Mouse (Mus musculus): ENCODE results near the gene Cars.
"Not testable (repeated sequence)": the region's sequence is repeated elsewhere in the genome, so short reads cannot be mapped to it uniquely, and the experiment has no call there.

The Cars gene

GRCm38 (mm10) chr7:143599428-143600230 lies at the start of gene Cars:
TSS of gene Cars (minus strand) at chr7:143600090.
- DNase-seq (ENCODE audit: low read depth in 2 of 2, low spot score in 2 of 2), result peak; percentile 93 to 97

GRCm38 (mm10) chr7:143649034-143649768 lies 49.3 kb upstream of the Cars start, which contains the start of gene Tnfrsf22:
TSS of gene Tnfrsf22 (minus strand) at chr7:143649661.
- peak; percentile 72 to 86 for DNase-seq (ENCODE audit: low read depth in 2 of 2, low spot score in 2 of 2)

GRCm38 (mm10) chr7:143643949-143644348 lies 44.1 kb upstream of the Cars start:
- not testable (repeated sequence) for DNase-seq (ENCODE audit: low read depth in 2 of 2, low spot score in 2 of 2)

- DNase-seq (ENCODE audit: low read depth in 2 of 2, low spot score in 2 of 2), result no peak
Observed at GRCm38 (mm10) chr7:143636674-143637073, 36.8 kb upstream of the Cars start.

GRCm38 (mm10) chr7:143631503-143631902 lies 31.6 kb upstream of the Cars start:
- no peak for DNase-seq (ENCODE audit: low read depth in 2 of 2, low spot score in 2 of 2)

GRCm38 (mm10) chr7:143629501-143629900 lies 29.6 kb upstream of the Cars start:
- DNase-seq (ENCODE audit: low read depth in 2 of 2, low spot score in 2 of 2), result peak in 1 of 2 experiments; percentile 25

- no peak for DNase-seq (ENCODE audit: low read depth in 2 of 2, low spot score in 2 of 2)
Observed at GRCm38 (mm10) chr7:143628540-143628939, 28.6 kb upstream of the Cars start, which contains the start of gene Tnfrsf26. TSS of gene Tnfrsf26 (minus strand) at chr7:143628722.

DNA sequence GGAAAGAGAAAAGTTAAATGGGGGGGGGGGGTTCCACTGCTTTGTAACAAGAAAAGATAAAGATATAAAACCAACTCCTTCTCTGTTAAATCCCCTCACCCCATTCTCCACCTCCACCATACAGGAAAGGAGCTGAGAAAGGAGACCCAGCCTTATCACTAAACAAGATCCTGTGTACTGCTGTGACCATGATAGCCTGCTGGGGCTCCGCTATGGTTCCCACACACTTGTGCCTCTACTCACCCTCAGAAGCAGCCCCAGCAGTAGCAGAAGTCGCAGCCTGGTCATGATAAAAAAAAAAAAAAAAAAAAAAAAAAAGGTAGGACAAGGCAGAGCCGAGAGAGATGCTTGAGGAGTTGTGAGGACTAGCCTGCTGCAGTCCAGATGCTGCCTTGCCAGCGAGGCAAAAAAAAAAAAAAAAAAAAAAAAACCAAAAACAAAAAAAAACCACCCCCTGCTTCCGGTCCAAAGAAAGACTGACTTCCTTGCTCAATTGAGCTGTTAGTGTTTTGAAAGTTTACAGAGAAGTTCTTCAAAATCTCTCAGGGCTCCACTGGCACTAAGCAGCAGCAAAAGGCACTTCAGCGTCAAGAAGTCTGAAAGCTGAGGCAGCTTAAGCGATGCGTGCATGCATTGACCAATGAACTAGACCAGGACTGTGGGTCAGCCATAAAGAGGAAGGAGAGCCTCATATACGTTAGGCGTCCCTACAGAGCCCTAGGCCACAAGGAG lies 27.8 kb upstream of the Cars start:
- peak in 1 of 2 experiments; percentile 28 for DNase-seq (ENCODE audit: low read depth in 2 of 2, low spot score in 2 of 2)

DNA sequence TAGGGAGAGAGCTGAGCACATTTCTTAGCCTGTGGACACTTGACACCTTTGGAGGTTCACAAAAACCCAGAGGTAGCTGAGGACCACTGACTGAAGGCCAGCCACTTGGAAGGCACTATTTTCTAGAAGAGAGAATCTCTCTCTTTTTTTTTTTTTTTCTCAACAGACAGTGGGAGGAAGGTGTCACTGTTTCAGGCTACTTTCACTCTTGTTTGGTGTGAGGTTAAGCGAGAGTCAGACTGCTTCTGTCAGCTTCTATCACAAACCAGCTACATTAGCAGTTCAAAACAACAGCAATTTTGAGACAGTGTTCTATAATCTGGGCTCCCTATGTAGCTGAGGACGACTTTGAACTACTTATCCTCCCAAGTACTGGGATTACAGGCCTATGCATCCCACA lies 26.3 kb upstream of the Cars start:
- no peak for DNase-seq (ENCODE audit: low read depth in 2 of 2, low spot score in 2 of 2)

GRCm38 (mm10) chr7:143625151-143625550 lies 25.3 kb upstream of the Cars start:
- peak; percentile 60 for DNase-seq (ENCODE audit: low read depth in 2 of 2, low spot score in 2 of 2)

DNA sequence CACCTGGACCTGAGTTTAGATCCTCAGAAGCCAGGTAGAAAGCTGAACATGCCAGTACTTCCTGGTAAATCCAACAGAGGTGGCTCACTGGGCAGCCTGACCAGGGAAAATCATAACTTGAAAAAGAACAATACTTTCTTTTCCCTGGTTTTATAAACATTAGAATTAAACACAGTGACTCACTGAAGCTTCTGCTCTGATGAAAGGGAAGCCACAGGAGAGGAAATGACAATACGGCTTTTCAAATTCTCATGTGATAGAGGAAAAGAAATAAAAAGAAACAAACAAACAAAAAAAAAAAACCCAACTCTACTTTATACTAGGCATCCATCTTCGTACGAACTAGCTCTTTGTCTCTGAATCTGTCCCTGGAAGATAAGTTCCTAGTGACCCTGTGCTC lies 24.7 kb upstream of the Cars start:
- DNase-seq (ENCODE audit: low read depth in 2 of 2, low spot score in 2 of 2), result peak in 1 of 2 experiments; percentile 32

- no peak for DNase-seq (ENCODE audit: low read depth in 2 of 2, low spot score in 2 of 2)
Observed at GRCm38 (mm10) chr7:143620951-143621350, 21.1 kb upstream of the Cars start.

GRCm38 (mm10) chr7:143614404-143615135 lies 14.7 kb upstream of the Cars start:
- DNase-seq (ENCODE audit: low read depth in 2 of 2, low spot score in 2 of 2), result no peak

- peak in 1 of 2 experiments; percentile 48 for DNase-seq (ENCODE audit: low read depth in 2 of 2, low spot score in 2 of 2)
Observed at GRCm38 (mm10) chr7:143612215-143612614, 12.3 kb upstream of the Cars start.

GRCm38 (mm10) chr7:143605321-143605720 lies 5.4 kb upstream of the Cars start:
- DNase-seq (ENCODE audit: low read depth in 2 of 2, low spot score in 2 of 2), result no peak

GRCm38 (mm10) chr7:143604889-143605288 lies 5.0 kb upstream of the Cars start:
- no peak for DNase-seq (ENCODE audit: low read depth in 2 of 2, low spot score in 2 of 2)

DNA sequence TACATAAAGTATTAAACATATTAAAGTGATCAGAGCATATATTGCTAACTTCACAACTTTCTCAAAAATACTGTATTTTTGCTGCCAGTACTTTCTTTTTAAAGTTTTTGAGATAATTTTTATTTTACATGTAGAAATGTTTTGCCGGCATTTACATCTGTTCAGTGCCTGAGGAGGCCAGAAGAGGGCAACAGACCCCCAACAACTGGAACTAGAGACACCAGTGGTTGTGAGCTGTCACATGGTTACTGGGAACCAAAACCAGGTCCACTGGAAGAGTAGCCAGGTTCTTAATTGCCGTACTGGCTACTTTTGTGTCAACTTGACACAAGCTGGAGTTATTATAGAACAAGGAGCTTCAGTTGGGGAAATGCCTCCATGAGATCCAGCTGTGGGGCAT lies 1.8 kb upstream of the Cars start:
- DNase-seq (ENCODE audit: low read depth in 2 of 2, low spot score in 2 of 2), result no peak

GRCm38 (mm10) chr7:143600231-143600740 lies 396 bp upstream of the Cars start:
- no peak for DNase-seq (ENCODE audit: low read depth in 2 of 2, low spot score in 2 of 2)

- DNase-seq (ENCODE audit: low read depth in 2 of 2, low spot score in 2 of 2), result no peak
Observed at GRCm38 (mm10) chr7:143594865-143595264, 5.0 kb downstream of the Cars start.

DNA sequence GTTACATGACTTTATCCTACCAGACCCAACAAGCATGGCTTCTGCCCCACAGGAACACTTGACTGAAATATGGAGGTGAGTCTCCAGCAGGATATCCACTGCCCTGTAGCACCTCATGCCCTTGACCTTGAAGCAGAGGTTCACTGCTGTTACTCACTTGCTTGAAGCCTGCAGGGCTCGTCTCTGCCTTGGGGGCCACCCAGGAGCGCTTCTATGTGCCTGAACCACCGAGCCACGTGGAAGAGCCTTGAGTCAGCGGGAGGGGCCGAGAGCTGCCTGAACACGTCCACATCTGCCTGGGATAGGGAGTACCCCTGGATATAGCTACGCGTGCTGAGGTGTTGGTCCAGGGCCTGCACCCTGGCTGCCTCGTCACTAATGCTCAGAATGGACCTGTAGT lies 7.6 kb downstream of the Cars start:
- DNase-seq (ENCODE audit: low read depth in 2 of 2, low spot score in 2 of 2), result no peak

DNA sequence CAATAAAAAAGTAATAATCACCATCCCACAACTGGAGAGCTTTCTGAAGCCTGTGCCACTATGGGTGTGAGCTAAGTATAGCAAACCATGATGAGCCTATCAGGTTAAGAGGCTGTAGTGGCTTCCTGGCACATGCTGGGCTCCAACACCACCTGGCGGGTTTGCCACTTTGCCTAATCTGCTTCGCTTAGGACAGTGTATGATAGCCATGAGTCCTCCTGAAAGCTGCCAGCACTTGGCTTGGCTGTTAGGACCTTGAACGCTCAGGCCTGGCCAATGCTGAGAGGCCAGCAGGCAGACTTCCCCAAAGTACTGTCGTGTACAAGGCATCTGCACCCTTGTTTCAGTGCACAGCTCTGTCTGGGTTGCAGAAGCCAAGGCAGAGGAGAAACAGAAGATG lies 11.9 kb downstream of the Cars start:
- no peak for DNase-seq (ENCODE audit: low read depth in 2 of 2, low spot score in 2 of 2)
